Mouse (Mus musculus): ENCODE data around the gene Exoc3l2.
"Not testable (repeated sequence)": the region's sequence is repeated elsewhere in the genome, so short reads cannot be mapped to it uniquely, and the experiment has no call there.

The Exoc3l2 gene

GRCm38 (mm10) chr7:19486549-19486948 lies 23.4 kb downstream of the Exoc3l2 start:
- DNase-seq (ENCODE audit: low spot score in 2 of 2): no peak

GRCm38 (mm10) chr7:19489525-19489924 lies 26.4 kb downstream of the Exoc3l2 start:
- DNase-seq (ENCODE audit: low spot score in 2 of 2): no peak

DNA sequence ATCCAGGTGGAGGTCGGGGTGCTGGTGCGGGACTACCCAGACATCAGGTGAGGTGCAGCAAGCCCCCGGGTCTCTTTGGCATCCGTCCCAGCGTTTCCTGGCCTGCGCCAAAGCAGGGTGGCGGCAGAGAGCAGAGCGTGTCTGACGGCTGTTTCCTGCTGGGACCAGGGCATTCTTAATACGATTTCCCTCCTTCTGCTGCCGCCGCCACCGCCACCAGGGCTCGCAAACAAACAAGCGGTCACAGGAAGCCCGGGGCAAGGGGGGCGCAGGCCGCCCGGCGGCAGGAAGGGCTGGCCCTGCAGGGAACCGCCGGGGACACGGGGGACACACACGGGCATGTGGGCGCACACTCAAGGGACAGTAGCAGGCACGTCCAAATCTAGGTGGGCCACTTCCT lies 28.6 kb downstream of the Exoc3l2 start:
- no peak for DNase-seq (ENCODE audit: low spot score in 2 of 2)

DNA sequence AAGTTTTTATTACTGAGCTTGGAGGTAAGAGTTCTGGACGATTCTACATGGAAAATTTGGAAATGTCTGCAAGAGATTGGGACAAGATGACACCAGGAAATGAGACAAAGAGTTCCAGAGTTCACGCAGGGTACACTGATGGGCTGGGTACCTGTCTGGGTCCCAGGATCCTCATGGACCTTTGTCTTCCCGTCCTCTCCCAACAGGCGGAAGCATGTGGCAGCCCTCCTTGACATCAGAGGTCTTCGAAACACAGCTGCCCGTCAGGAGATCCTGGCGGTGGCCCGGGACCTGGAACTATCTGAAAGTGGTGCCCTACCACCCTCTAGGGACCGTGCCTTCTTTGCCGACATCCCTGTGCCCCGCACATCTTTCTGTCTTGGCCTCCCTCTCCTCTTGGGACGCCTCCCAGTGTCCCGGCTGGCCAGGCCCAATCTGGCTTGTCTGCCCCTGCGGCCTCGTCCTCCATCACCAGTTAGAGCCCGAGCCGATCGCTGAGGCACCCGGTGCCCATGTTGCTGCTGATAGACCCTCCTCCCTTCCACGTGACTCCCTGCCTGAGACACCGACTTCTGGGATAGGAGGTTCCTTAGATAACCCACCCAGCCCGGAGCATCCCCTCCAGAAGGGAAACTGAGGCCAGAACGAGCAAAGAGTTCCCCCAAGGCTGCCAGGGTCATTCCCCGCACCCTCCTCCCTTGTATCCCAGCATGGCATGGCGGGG lies 31.8 kb downstream of the Exoc3l2 start:
- DNase-seq (ENCODE audit: low spot score in 2 of 2): no peak

GRCm38 (mm10) chr7:19495521-19496213 lies 32.5 kb downstream of the Exoc3l2 start:
- no peak for DNase-seq (ENCODE audit: low spot score in 2 of 2)

- DNase-seq (ENCODE audit: low spot score in 2 of 2): no peak
Measured at GRCm38 (mm10) chr7:19496214-19496555, 33.1 kb downstream of the Exoc3l2 start.

DNA sequence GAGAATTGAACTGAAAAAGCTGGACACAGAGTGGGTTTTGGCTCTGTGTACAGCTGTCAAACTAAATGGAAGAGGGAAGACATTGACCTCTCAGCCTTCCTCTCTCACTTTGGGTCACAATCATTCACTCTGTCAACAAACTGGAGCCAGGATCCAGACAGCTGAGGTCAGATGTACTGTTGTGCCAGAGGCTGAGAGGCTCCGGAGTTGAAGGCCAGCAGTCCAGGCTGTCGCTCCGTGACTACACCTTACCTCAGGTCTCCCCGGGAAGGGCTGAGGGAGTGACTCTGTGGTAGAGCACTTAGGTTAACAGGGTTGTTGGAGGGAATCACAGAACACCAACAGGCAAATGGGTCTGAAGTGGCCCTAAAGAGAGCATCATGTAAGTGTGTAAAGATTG lies 35.2 kb downstream of the Exoc3l2 start:
- no peak for DNase-seq (ENCODE audit: low spot score in 2 of 2)

- no peak for DNase-seq (ENCODE audit: low spot score in 2 of 2)
Measured at GRCm38 (mm10) chr7:19500420-19501363, 37.6 kb downstream of the Exoc3l2 start.

DNA sequence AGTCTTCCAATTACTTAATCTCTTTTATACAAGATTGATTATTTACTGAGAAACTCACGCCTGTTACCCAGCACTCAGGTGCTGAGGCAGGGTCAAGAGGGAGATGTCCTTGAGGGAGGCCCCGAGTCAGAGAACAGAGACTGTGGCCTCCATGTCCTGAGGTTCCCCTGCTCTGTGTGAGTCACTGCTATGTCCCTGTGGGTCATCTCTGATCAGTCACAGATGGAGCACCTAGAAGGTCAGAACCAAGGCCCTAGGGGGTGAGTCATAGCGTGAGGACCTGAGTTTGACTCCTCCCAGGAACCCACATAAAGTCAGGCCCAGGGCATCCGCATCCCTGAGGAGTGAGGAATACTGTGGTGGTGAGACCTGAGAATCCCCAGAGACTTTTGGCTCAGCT lies 38.5 kb downstream of the Exoc3l2 start:
- DNase-seq (ENCODE audit: low spot score in 2 of 2): no peak

- no peak for DNase-seq (ENCODE audit: low spot score in 2 of 2)
Measured at GRCm38 (mm10) chr7:19503481-19504068, 40.4 kb downstream of the Exoc3l2 start.

- DNase-seq (ENCODE audit: low spot score in 2 of 2): no peak
Measured at GRCm38 (mm10) chr7:19506326-19506725, 43.2 kb downstream of the Exoc3l2 start.

DNA sequence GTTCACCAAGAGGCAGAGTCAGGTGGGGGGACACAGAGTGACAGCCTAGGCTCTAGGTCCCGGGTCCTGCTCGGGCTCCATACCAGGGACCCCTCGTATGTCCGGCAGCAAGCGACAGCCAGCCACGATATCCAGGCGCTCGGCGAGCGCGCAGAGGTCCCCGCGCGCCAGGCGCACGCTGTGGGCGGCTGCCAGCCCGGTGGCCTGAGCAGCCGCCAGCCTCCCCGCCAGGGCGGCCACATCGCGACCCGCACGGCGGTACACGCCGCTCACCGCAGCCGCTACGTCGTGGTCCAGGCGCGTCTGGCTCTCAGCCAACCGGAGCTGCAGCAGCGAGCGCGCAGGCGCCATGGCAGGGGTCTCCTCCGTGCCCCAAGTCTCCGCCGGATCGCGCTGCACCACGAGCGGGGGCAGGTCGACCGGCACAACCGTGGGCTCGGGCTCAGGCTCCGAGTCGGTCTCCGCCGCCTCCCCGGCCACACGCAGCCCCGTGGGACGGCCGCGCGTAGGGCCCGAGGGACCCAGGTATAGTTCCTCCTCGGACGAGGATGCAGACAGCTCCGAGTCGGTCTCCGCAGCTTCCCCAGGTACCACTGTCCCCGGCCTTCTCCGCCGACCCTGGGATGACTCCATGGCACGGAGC lies 44.0 kb downstream of the Exoc3l2 start:
- peak; percentile 79 to 83 for DNase-seq (ENCODE audit: low spot score in 2 of 2)

GRCm38 (mm10) chr7:19507612-19507981 lies 44.5 kb downstream of the Exoc3l2 start:
- no peak for DNase-seq (ENCODE audit: low spot score in 2 of 2)

DNA sequence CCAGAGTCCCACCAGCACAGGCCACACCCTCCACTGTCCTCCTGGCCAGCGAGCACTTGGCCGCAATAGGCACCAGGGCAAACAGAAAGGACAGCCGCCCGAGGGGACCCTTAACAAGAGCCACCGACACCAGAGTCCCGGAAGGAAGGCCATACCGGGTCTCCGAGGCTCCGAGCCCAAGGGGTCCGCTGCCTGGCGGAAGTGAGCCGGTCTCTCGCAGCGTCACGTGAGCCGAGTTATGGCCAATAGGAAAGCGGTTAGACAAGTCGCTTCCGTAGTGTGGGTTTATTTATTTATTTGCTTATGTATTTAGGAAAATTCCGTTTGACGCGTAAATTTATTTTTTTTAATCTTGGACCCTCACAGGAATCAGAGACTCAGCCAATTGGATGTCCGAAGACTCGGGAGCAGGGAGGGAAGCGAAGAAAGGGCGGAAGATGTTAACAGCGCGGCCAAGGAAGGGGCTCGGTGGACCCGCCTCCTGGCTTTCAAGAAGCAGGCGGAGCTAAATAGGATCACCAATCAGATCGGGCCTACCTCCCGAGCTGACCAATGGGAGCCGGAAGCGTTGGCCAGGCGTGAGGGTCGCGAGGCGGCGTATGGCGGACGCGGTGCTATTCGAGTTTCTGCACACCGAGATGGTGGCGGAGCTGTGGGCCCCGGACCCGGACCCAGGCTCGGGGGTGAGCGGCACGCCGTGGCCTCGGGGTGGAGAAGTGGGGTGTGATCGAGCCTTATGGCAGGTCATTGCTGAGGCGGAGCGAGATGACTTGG lies 45.2 kb downstream of the Exoc3l2 start, which contains the start of the genes Bloc1s3 and Trappc6a:
TSS of gene Bloc1s3 (minus strand) at position 218 of the 774 bp plus-strand sequence.
TSS of gene Trappc6a (plus strand) at position 246 of the 774 bp plus-strand sequence.
- peak; percentile 97 to 98 for DNase-seq (ENCODE audit: low spot score in 2 of 2)

GRCm38 (mm10) chr7:19508924-19509568 lies 45.9 kb downstream of the Exoc3l2 start:
- DNase-seq (ENCODE audit: low spot score in 2 of 2): no peak

GRCm38 (mm10) chr7:19509786-19510185 lies 46.7 kb downstream of the Exoc3l2 start:
- no peak for DNase-seq (ENCODE audit: low spot score in 2 of 2)

GRCm38 (mm10) chr7:19511934-19512333 lies 48.8 kb downstream of the Exoc3l2 start:
- not testable (repeated sequence) for DNase-seq (ENCODE audit: low spot score in 2 of 2)

DNA sequence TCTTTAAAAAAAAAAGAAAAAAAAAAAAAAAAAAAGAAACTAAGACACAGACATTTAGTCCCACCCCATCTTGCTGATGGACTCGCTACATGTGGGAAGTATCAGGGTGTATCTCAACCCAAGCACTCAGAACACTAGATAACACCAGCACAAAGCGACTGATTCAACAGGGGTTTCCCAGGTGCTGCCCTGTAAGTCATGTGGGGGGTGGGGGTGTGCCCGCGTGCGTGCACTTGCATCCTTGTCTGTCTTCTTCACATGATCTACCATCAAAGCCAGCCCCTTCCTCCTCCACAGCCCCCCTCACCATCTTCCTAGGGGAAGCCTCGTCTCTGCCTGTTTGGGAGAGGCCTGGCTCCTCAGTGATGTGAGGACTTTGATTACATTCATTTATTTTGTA lies 49.2 kb downstream of the Exoc3l2 start:
- DNase-seq (ENCODE audit: low spot score in 2 of 2): peak in 1 of 2 experiments; percentile 21

GRCm38 (mm10) chr7:19517652-19518365 lies 54.7 kb downstream of the Exoc3l2 start, which contains the start of gene Nkpd1:
Gene Nkpd1 (plus strand): TSS chr7:19517838.
- DNase-seq (ENCODE audit: low spot score in 2 of 2): peak in 1 of 2 experiments; percentile 44

Measured in right cerebral cortex, postnatal 10 days (tissue).